Mouse (Mus musculus) 416B (cell line): ENCODE results near the gene Cox19.

Source experiments
- DNase-seq: peaks from one replicate; pipeline ENCODE4 v3.0.0; 2011; ENCODE audit warnings: low read depth

Gene Cox19

GRCm38 (mm10) chr5:139363858-139364257 is 12.6 kb upstream of the Cox19 start:
- no peak for DNase-seq

- no peak for DNase-seq
These were observed 8.0 kb upstream of the Cox19 start for GRCm38 (mm10) chr5:139359244-139359643.

- peak; percentile 72 for DNase-seq
These were observed 7.4 kb upstream of the Cox19 start for GRCm38 (mm10) chr5:139358653-139359052.

- DNase-seq, result peak; percentile 70
These were observed 4.1 kb upstream of the Cox19 start for GRCm38 (mm10) chr5:139355235-139355772.

GRCm38 (mm10) chr5:139353946-139354345 is 2.7 kb upstream of the Cox19 start:
- DNase-seq, result no peak

- DNase-seq, result peak; percentile 78
These were observed 2.3 kb upstream of the Cox19 start for GRCm38 (mm10) chr5:139353496-139353895.

GRCm38 (mm10) chr5:139352317-139352716 is 1.1 kb upstream of the Cox19 start, which contains the start of gene Cyp2w1:
Gene Cyp2w1 (plus strand): TSS chr5:139352617.
- no peak for DNase-seq

GRCm38 (mm10) chr5:139351628-139352027 is 410 bp upstream of the Cox19 start:
- DNase-seq, result no peak

- DNase-seq, result no peak
These were observed 1.5 kb downstream of the Cox19 start for GRCm38 (mm10) chr5:139349713-139350112.

- no peak for DNase-seq
These were observed 4.0 kb downstream of the Cox19 start for GRCm38 (mm10) chr5:139347225-139347624.

- no peak for DNase-seq
These were observed 5.9 kb downstream of the Cox19 start for GRCm38 (mm10) chr5:139345364-139345714.

GRCm38 (mm10) chr5:139344687-139345363 is 6.4 kb downstream of the Cox19 start:
- DNase-seq, result peak; percentile 95

- DNase-seq, result peak; percentile 88
These were observed 7.1 kb downstream of the Cox19 start for GRCm38 (mm10) chr5:139344021-139344686.

- no peak for DNase-seq
These were observed 12.3 kb downstream of the Cox19 start for GRCm38 (mm10) chr5:139338891-139339290.

GRCm38 (mm10) chr5:139338403-139338802 is 12.8 kb downstream of the Cox19 start:
- DNase-seq, result no peak

- no peak for DNase-seq
These were observed 13.3 kb downstream of the Cox19 start for GRCm38 (mm10) chr5:139337826-139338370.

GRCm38 (mm10) chr5:139335634-139336033 is 15.6 kb downstream of the Cox19 start:
- no peak for DNase-seq

GRCm38 (mm10) chr5:139334394-139334793 is 16.8 kb downstream of the Cox19 start:
- DNase-seq, result peak; percentile 28

- DNase-seq, result no peak
These were observed 17.8 kb downstream of the Cox19 start for GRCm38 (mm10) chr5:139333301-139334013.

GRCm38 (mm10) chr5:139332590-139333272 is 18.5 kb downstream of the Cox19 start:
- no peak for DNase-seq

GRCm38 (mm10) chr5:139331742-139332141 is 19.5 kb downstream of the Cox19 start:
- peak; percentile 76 for DNase-seq

- DNase-seq, result no peak
These were observed 20.5 kb downstream of the Cox19 start for GRCm38 (mm10) chr5:139330766-139331165.
